Mouse (Mus musculus): ENCODE measurements at regions not wholly inside any gene's neighbourhood (a gene's known extent, or its start where the extent isn't known, plus 50 kb on each side); places are given as distances from the start of the nearest gene placed in this dataset.

- no peak for DNase-seq (ENCODE audit: low read depth)
These were observed 98.8 kb upstream of the Mapk10 start for GRCm38 (mm10) chr5:103309806-103310525.

- no peak for DNase-seq (ENCODE audit: low read depth)
These were observed 94.7 kb upstream of the Mapk10 start for GRCm38 (mm10) chr5:103305716-103306447.

DNA sequence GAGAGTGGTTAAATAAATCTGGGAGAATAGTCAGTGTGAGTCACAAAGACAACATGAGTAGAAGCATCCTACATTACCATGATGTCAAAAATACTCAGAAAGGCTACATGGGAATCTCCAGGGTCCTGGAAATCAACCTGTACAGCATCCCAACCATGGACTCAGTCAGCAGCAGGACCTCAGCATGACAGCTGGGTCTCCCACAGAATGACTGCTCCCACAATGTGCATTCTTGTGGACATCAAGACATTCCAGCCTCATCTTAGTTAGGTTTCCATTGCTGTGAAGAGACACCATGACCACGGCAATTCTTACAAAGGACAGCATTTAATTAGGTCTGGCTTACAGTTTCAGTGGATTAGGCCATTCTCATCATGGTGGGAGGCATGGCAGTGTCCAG, 93.8 kb upstream of the Mapk10 start:
- no peak for DNase-seq (ENCODE audit: low read depth)

DNA sequence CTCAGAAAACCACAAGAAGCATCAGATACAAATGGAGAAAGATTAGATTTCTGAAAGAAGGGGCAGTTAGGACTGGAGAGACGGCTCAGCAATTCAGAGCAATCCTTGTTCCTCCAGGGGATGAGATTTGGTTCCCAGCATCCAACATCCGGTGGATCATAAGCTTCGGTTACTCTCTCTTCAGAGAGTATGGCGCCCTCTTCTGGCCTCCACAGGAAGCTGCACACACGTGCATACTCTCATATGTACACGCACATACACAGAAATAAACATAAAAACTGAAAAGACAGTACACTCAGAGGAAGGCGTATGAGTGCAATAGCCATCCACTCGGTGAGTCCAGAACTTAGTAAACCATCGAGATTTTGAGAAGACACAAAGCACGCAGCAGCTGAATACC, 91.6 kb upstream of the Mapk10 start:
- DNase-seq (ENCODE audit: low read depth), result no peak

GRCm38 (mm10) chr5:103301303-103301702, 90.2 kb upstream of the Mapk10 start:
- peak; percentile 3 for DNase-seq (ENCODE audit: low read depth)

DNA sequence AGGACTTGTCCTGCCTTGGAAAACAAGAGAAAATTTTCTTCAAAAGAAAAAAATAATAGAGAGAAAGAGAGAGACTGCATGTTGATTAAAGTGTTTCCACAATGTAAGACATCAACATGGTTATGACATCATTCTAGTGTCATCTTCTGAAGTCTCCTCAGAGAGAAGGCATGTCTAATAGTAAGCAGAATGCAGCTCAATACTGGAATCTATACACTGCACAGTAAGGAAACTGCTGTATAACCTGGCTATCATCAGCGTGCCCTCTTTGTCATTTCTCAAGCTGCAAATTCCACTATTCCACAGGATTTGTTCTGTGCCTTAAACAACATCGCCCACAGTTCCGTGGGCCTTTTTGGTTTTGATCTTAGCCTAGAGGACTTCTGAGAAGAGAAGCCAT, 82.8 kb upstream of the Mapk10 start:
- no peak for DNase-seq (ENCODE audit: low read depth)

DNA sequence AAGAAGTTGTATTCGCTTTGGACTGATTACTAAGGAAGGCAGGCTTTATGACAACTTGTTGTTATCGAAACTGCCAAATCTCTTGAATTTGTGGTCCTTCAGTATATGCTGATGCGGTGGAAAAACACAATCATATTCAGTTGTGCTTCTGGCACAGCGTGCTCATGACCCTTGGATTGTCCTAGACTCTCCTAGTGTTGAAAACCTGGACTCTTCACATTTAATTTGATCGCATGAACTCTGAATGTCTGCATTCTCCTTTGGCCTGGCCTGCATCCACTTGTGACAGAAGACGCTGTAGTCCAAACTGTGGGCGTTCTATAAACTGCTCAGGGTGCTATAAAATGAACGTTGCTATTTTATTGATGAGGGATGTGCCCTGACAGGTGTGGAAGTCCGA, 80.6 kb upstream of the Mapk10 start:
- DNase-seq (ENCODE audit: low read depth), result no peak

DNA sequence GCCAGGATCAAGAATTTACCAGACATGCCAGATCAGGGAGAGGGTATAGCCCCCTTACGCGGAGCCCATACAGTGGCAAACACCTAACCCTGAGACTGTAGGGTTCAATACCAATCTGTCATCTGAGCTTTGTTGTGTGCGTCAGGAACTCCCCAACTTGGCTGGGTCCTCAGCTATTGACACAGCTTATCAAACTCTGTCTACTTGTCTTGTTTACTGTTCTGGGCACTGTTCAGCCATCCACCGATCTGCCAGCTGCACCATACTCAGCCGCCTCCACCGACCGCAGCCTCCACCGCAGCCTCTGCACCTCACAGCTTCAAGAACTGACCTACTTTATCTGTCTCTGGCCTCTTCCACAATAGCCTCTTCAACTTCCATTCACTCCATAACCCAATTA, 80.1 kb upstream of the Mapk10 start:
- no peak for DNase-seq (ENCODE audit: low read depth)

GRCm38 (mm10) chr5:103269206-103269605, 58.1 kb upstream of the Mapk10 start:
- peak; percentile 12 for DNase-seq (ENCODE audit: low read depth)

DNA sequence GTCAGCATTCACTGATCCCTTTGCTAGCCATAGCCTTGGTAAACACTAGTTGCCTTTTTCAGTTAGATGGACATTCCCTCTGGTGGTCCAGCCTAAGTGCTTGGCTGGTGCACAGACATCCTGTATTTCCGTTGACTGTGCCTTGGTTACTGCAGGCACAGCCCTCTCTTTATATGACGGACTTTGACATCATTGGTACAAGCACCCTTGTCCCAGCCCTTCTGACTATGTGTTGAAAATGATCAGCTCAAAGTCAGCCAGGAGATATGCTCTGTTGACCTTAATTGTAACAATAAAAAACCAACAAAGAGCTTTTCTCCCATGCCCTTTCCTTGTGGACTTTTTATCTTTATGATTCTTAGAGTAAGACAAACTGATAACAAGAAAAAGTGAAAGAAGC, 53.8 kb upstream of the Mapk10 start:
- no peak for DNase-seq (ENCODE audit: low read depth)

GRCm38 (mm10) chr5:103261406-103261805, 50.3 kb upstream of the Mapk10 start:
- DNase-seq (ENCODE audit: low read depth), result peak; percentile 6
